Mouse (Mus musculus): ENCODE results near the gene Oscp1.
A peak's percentile ranks its signal among the peaks of the same experiment; 100 is the strongest.

Gene Oscp1

DNA sequence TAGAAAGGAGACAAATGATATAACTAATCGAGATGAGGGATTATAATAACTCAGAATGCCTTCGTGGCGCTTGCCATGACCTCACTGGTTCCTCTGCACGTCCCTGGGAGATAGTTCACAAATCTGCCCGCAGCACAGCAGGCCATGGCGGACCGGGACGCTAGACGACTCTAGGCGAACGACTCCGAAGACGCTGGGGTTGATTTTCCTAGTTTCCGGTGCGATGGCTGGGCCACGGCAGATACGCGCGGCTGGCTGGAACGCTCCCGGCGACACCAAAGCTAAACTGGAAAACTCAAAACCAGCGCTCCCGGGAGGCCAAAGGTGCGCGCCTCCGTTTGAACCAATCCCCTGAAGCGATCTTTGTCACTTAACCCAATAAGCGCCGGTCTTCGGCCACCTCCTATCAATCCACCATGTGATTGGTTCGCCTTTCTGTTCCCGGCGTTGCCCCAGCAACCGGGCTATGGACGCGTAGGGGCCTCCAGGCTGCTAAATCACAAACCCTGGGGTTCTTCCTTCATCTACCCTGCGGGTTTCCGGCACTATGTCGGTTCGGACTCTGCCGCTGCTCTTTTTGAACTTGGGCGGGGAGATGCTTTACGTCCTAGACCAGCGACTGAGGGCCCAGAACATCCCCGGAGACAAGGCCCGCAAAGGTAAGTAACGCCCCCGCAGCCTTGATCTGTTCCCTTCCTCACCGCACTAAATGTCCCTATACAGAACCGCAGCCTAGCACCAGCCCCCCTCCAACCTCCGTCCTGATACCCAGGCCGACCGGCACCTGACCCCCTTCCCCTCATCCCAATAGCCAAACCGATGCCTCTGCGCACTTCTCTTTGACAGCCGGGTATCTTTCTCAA lies at the start of gene Oscp1:
TSS of gene Oscp1 (plus strand) at position 432 of the 863 bp plus-strand sequence.
- DNase-seq = peak; percentile 90

GRCm38 (mm10) chr4:126017676-126018332 lies 40.6 kb upstream of the Oscp1 start:
- no peak for DNase-seq

GRCm38 (mm10) chr4:126018966-126019538 lies 39.3 kb upstream of the Oscp1 start:
- no peak for DNase-seq

GRCm38 (mm10) chr4:126024303-126024900 lies 34.0 kb upstream of the Oscp1 start, which contains the start of gene Csf3r:
Gene Csf3r, plus strand, starts transcription at chr4:126024550.
- DNase-seq = no peak

GRCm38 (mm10) chr4:126025801-126026200 lies 32.6 kb upstream of the Oscp1 start:
- DNase-seq = no peak

DNA sequence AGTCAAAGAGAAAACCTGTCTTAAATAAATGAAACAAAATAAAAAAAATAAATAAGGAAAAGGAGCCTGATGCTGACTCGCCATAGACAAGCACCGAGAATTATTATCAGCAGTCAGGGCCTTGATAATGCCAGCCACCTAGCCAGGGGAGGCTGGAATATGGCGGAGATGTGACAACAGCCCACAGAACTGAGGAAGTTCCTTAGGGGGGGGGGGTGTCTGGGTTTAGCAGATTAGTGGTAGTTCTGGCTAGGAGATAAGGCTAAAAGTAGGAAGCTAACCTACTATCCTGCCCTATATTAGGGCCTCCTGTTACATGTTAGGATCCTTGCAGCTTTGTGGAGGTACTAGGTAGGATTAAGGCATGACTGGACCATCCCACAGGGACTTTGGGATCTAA lies 30.4 kb upstream of the Oscp1 start:
- DNase-seq = no peak

- no peak for DNase-seq
These were observed 29.3 kb upstream of the Oscp1 start for GRCm38 (mm10) chr4:126029042-126029441.

- DNase-seq = no peak
These were observed 27.7 kb upstream of the Oscp1 start for GRCm38 (mm10) chr4:126030705-126031104.

DNA sequence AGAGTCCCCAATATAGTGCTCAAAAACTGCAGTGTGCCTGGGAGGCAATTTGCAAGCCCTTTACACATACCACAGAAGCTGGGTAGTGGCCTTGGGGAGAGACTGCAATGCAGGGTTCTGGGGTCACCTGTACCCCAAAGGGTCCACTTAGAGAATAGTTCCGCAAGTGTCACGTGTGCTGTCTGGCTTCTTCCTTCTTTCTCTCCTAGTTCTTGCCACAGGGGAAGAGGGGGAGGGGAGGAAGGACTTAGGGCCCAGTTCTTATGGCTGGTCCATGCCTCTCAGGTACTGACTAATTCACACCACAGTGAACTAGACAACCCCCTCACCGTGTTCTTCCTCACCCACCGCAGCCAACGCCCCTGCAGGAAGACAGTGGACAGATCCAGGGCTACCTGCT lies 23.0 kb upstream of the Oscp1 start:
- DNase-seq = no peak

- DNase-seq = peak; percentile 67
These were observed 11.3 kb upstream of the Oscp1 start, which contains the start of gene Mrps15 for GRCm38 (mm10) chr4:126046851-126047585. Gene Mrps15, plus strand, starts transcription at chr4:126046925.

DNA sequence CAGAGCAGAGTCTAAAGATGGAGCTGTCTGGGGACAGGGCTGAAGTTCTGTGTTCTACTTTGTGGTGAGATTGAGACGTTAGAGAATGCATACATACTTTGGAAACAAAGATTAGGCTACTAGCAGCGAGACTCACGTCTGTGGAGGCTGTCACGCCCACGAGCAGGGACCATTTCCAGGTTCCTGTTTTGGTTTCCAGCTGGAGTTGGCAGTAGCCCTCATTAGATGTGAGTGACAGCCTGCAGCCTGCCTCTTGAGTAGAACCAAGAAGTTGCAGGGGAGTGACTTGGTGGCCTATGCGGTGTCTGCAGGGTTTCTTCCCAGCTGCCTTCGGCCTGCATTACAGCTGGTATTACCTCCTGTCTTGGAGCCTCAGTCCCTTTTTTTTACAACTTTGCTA lies 6.7 kb upstream of the Oscp1 start:
- no peak for DNase-seq

GRCm38 (mm10) chr4:126057207-126058133 lies 895 bp upstream of the Oscp1 start:
- no peak for DNase-seq

GRCm38 (mm10) chr4:126058997-126059362 lies 615 bp downstream of the Oscp1 start:
- DNase-seq = no peak

DNA sequence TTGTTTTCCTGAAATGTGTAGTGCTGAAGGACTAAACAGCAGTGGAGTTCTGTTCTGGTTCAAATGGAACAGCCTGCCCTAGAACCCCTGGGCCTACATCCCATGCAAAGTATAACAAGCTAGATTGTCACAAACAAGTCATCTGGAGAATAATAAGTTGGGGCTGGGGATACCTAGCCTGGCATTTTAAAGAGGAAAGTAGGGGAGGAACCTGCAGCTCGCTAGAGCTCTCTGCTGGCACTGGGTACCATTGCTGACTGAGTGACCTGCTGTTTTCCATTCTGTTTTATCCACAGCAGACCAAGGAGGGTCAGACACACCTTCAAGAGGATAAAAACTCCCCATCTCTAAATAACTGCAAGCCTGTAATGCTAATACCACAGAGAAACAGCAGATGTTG lies 4.5 kb downstream of the Oscp1 start:
- peak; percentile 14 for DNase-seq

GRCm38 (mm10) chr4:126065241-126065640 lies 6.9 kb downstream of the Oscp1 start:
- no peak for DNase-seq

- no peak for DNase-seq
These were observed 9.2 kb downstream of the Oscp1 start for GRCm38 (mm10) chr4:126067401-126068077.

GRCm38 (mm10) chr4:126068842-126069241 lies 10.5 kb downstream of the Oscp1 start:
- no peak for DNase-seq

GRCm38 (mm10) chr4:126077833-126078232 lies 19.5 kb downstream of the Oscp1 start:
- DNase-seq = no peak

DNA sequence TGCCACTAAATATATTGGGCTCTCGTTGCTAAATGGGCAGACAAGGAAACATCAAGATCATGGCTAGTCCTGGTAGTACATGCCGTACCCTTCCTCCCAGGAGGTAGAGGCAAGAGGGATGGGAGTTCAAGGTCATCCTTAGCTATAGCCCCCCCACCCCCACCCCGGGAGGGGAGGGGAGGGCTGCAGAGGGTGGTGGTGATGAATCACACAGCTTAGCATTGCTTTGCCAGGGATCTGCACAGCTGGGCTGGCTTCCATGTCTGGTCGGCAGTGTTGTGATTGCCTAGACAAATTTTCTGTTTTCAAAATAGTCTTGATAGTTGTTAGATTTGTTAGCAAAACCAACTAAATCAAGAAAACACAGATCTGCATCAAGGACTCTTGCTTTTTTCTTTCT lies 20.9 kb downstream of the Oscp1 start:
- no peak for DNase-seq

DNA sequence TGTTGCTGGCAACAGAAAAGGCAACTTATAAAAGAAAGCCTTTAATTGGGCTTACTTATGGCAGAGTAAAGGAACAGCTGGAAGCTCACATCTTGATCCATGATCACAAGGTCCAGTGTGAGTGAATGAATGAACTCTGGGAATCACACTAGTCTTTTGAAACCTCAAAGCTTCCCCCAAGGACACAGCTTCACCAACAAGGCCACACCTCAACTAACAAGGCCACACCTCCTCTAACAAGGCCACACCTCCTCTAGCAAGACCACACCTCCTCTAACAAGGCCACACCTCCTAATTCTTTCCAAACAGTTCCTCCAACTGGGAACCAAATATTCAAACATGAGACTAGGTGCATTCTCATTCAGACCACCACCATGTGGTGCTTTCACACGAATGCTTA lies 23.2 kb downstream of the Oscp1 start:
- no peak for DNase-seq

DNA sequence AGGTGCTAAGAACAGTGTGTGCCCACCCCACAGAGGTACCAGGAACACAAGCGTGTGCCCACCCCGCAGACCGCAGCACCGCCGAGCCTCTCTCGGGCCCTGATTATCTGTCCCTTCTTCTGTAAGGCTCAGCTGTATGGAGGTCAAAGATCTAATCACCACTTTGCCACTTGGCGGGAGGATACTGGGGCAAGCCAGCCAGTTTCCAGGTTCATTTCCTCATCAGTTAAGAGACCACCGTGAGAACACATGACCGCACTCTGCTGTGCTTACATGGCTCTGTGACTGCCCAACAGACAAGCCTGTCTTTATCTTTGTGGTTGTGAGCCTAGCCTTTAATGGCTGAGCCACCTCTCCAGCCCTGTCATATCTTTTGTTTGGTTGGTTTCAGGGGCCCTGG lies 24.7 kb downstream of the Oscp1 start:
- DNase-seq = no peak
